Mouse (Mus musculus): ENCODE results near the gene Fubp1. TPM values are rescaled to one million over a fixed set of nuclear protein-coding genes. Genes with fewer than 3 reads are reported as not detected.

Fubp1 gene
- total and polyA plus RNA-seq, 2 experiments from 2014 or later: 130 to 139 TPM

DNA sequence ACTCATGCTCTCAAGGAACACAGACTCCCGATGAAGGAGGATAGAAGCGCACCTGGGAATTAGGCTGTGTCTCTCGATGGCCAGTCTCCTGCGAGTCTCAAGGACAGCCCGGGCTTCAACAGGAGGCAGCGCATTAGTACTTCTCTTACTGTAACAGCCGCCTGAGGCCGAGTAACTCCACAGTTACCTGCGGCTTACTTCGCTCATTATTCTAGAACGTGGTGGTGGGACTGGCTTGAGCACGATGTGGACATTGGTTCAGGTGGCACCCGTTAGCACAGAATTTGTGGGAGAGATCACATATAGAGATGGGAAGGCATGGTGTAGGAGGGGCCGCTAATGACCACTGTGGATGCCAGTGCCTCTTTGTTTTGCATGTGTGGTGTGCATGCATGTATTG is 57.9 kb downstream of the Fubp1 start:
- Histone ChIP-seq H3K4me2 (ENCODE audit: low read depth, low read length) (no peak overlapping the region), H3K27ac (no peak overlapping the region), H3K36me3 (ENCODE audit: insufficient read depth, low read length) (no peaks in the 10 kb centered on the region), H3K4me1 (ENCODE audit: insufficient read depth, low read length) (no peaks in the 10 kb centered on the region), H3K27me3 (ENCODE audit: insufficient read depth, low read length) (0 out of 2 replicates have a peak, but pooled peaks cover 6% of the 10 kb centered on the region), H3K9me3 (ENCODE audit: low read length) (no peaks in the 10 kb centered on the region), H3K9ac (replicated peaks; ENCODE audit: low read length) (no peak overlapping the region), H3K4me3 (ENCODE audit: low read length) (no peak overlapping the region)
- no peak for TF ChIP-seq CTCF (IDR thresholded peaks at IDR 0.05; ENCODE audit: low read depth)
- no peak for DNase-seq (ENCODE audit: low spot score)
- 93% methylated on average over 14 of the region's 14 CpGs for WGBS
- ATAC-seq: no peak

DNA sequence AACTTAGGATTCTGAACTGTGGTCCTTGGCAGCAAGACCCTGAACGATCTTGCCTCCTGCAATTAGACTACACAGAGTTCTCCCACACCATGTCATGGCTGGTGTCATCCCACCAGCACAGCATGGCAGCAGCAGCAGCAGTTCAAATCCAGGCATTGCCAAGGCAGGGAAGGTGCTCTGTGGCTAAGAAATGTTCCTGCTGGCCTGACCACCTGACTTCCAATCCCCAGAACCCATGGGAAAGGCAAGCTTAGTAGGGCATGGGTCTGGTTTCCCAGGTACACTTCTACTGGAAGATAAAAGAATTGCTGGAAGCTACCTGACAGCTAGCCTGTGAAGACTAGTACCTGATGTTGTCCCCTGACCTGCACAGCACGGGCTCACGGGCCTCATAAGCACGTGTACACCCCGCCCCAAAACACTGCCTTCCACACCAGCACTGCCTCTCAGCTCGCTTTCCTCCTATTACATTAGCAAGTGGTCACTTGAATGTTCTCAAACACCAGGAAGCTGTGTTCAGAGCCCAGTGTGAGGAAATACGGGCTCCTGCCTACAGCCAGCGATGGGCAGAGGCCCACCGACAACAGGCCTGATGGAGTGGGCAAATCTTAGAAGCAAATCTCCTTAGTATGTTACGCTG is 61.0 kb downstream of the Fubp1 start:
- no peak for ATAC-seq
- no peak overlapping the region for H3K4me3 ChIP-seq (ENCODE audit: low read length)
- no peak overlapping the region for H3K4me2 ChIP-seq (ENCODE audit: low read depth, low read length)
- no peak for TF ChIP-seq CTCF (IDR thresholded peaks at IDR 0.05; ENCODE audit: low read depth)
- no peaks in the 10 kb centered on the region for H3K4me1 ChIP-seq (ENCODE audit: insufficient read depth, low read length)
- H3K27ac ChIP-seq: no peak overlapping the region
- no peaks in the 10 kb centered on the region for H3K9me3 ChIP-seq (ENCODE audit: low read length)
- DNase-seq (ENCODE audit: low spot score): no peak
- peaks cover 3% of the 10 kb centered on the region for H3K36me3 ChIP-seq (ENCODE audit: insufficient read depth, low read length)
- H3K27me3 ChIP-seq (ENCODE audit: insufficient read depth, low read length): 0 out of 2 replicates have a peak, but pooled peaks cover 6% of the 10 kb centered on the region
- no peak overlapping the region for H3K9ac ChIP-seq (replicated peaks; ENCODE audit: low read length)
- WGBS: 89% methylated on average over 10 of the region's 10 CpGs

DNA sequence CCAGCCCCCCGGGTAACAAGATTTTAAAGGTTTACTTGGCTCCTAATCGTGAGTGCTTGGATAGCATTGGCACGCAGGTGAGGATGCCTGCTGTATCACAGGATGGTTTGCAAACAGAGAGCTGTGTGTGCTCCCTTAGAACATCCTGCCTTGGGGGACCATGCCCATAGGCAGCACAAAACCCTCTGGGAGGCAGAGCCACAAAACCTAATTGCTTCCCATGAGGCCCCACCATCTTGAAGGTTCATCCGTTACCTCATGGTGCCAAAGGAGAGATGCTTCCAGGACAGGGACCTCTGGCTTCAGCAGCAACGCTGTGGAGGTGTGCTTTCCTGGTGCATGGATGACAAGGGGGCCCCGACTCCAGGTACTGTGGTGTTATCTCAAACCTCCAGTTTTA is 61.7 kb downstream of the Fubp1 start:
- no peak for ATAC-seq

DNA sequence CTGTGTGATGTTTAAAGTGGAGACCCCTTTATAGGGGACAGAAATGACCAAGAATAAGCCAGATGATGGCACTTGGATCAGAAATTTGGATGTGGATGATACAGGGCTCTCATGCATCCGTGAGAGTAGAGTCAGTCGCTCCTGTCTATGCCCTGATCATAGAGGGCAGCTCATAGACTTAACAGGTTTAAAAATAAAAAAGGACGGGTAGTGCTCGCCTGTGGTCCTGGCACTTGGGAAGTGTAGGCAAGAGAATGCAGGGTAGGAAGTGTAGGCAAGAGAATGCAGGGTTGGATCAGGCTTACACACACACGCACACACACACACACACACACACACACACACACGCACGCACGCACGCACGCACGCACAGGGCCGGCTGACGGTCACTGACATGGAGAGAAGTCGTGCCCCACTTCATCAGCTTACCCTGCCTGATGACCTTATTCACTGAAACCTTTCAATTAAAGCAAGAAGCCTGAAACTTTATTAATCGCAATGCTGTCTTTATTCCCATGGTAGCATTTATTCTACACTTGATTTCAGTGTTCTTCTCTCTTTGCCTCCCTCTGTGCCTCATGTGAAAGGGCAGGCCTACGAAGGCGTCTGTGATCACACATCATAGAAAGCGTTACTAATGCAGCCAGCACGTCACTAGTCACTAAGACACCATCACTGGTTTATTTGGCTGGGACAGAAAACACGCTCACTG is 62.9 kb downstream of the Fubp1 start:
- TF ChIP-seq CTCF (IDR thresholded peaks at IDR 0.05; ENCODE audit: low read depth): no peak
- no peak for ATAC-seq
- H3K36me3 ChIP-seq (ENCODE audit: insufficient read depth, low read length): peaks cover 12% of the 10 kb centered on the region
- 67% methylated on average over 20 of the region's 20 CpGs for WGBS
- H3K4me3 ChIP-seq (ENCODE audit: low read length): no peak overlapping the region
- H3K4me2 ChIP-seq (ENCODE audit: low read depth, low read length): no peak overlapping the region
- no peaks in the 10 kb centered on the region for H3K9me3 ChIP-seq (ENCODE audit: low read length)
- no peaks in the 10 kb centered on the region for H3K4me1 ChIP-seq (ENCODE audit: insufficient read depth, low read length)
- DNase-seq (ENCODE audit: low spot score): no peak
- H3K27ac ChIP-seq: no peak overlapping the region
- no peak overlapping the region for H3K9ac ChIP-seq (replicated peaks; ENCODE audit: low read length)
- H3K27me3 ChIP-seq (ENCODE audit: insufficient read depth, low read length): no peaks in the 10 kb centered on the region

More for the DNA sequence above, 61.7 kb downstream of the Fubp1 start:
- DNase-seq (ENCODE audit: low spot score): no peak
- Histone ChIP-seq H3K27me3 (ENCODE audit: insufficient read depth, low read length) (0 out of 2 replicates have a peak, but pooled peaks cover 1% of the 10 kb centered on the region), H3K4me2 (ENCODE audit: low read depth, low read length) (no peak overlapping the region), H3K9me3 (ENCODE audit: low read length) (no peaks in the 10 kb centered on the region), H3K9ac (replicated peaks; ENCODE audit: low read length) (no peak overlapping the region), H3K36me3 (ENCODE audit: insufficient read depth, low read length) (peaks cover 10% of the 10 kb centered on the region), H3K4me3 (ENCODE audit: low read length) (no peak overlapping the region), H3K4me1 (ENCODE audit: insufficient read depth, low read length) (no peaks in the 10 kb centered on the region), H3K27ac (no peak overlapping the region)
- no peak for TF ChIP-seq CTCF (IDR thresholded peaks at IDR 0.05; ENCODE audit: low read depth)
- WGBS: 76% methylated on average over 6 of the region's 6 CpGs

DNA sequence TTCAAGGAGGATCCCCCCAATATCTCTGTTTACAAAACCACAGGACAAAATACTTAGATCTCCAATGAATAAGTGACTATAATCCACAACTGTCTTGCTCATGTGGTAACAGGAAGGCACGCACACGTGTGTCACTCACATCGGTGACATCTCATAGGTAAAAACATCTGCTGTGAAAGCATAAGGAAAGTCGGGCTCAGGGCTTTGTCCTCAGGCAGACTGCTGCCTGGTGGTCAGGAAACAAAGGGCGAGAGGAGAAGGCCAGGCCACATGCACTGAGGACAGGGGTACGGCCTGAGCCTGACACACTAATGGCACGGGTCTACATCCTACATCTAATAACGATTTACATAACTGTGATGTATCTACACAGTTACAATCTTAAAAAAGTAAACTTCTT is 64.8 kb downstream of the Fubp1 start:
- no peak for ATAC-seq
- Histone ChIP-seq H3K9me3 (ENCODE audit: low read length) (no peaks in the 10 kb centered on the region), H3K9ac (replicated peaks; ENCODE audit: low read length) (no peak overlapping the region), H3K4me2 (ENCODE audit: low read depth, low read length) (no peak overlapping the region), H3K27me3 (ENCODE audit: insufficient read depth, low read length) (no peaks in the 10 kb centered on the region), H3K27ac (no peak overlapping the region), H3K4me1 (ENCODE audit: insufficient read depth, low read length) (no peaks in the 10 kb centered on the region), H3K36me3 (ENCODE audit: insufficient read depth, low read length) (peaks cover 12% of the 10 kb centered on the region), H3K4me3 (ENCODE audit: low read length) (no peak overlapping the region)
- TF ChIP-seq CTCF (IDR thresholded peaks at IDR 0.05; ENCODE audit: low read depth): no peak
- no peak for DNase-seq (ENCODE audit: low spot score)
- 63% methylated on average over 8 of the region's 8 CpGs for WGBS

DNA sequence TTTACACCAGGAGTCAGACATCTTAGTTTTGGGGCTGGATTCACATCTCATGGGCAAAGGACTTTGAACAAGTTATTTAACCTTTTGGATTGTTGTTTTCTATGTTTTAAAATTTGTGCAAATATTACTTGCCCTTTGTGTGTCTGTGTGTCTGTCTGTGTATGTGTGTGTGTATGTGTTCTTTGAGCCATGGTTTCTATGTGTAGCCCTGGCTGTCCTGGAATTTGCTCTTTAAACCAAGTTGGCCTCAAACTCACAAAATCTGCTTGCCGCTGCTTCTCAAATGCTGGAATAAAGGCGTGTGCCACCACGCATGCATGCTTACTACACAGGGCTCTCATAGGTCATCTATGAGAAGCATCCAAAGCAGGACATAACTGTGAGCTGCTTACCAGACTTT is 66.7 kb downstream of the Fubp1 start:
- Histone ChIP-seq H3K36me3 (ENCODE audit: insufficient read depth, low read length) (peaks cover 21% of the 10 kb centered on the region), H3K9ac (replicated peaks; ENCODE audit: low read length) (no peak overlapping the region)
- TF ChIP-seq CTCF (IDR thresholded peaks at IDR 0.05; ENCODE audit: low read depth): no peak

DNA sequence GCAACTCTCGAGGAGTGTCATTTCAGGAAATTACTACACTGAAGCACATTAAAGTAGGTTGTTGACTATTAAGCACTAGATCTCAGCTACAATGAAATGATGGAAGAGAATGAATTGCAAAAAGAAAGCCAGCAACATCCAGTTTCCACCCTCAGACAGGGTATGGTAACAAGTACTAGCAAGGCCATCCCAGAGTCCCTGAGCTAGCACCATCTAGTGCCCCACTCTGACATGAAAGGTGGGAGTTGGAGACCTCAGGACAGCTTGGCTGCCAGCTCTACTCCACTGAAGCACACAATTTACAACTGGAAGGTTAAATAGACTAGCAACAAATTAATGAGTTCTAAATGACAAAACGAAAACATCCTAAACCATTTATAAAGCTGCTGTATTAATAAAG is 67.7 kb downstream of the Fubp1 start:
- Histone ChIP-seq H3K4me1 (ENCODE audit: insufficient read depth, low read length) (no peaks in the 10 kb centered on the region), H3K9me3 (ENCODE audit: low read length) (no peaks in the 10 kb centered on the region), H3K4me3 (ENCODE audit: low read length) (no peak overlapping the region), H3K27me3 (ENCODE audit: insufficient read depth, low read length) (no peaks in the 10 kb centered on the region), H3K9ac (replicated peaks; ENCODE audit: low read length) (no peak overlapping the region), H3K4me2 (ENCODE audit: low read depth, low read length) (no peak overlapping the region), H3K27ac (no peak overlapping the region), H3K36me3 (ENCODE audit: insufficient read depth, low read length) (peaks cover 31% of the 10 kb centered on the region)
- DNase-seq (ENCODE audit: low spot score) (no peak), ATAC-seq (no peak)
- 98% methylated on average over 2 of the region's 2 CpGs for WGBS
- TF ChIP-seq CTCF (IDR thresholded peaks at IDR 0.05; ENCODE audit: low read depth): no peak

More for the DNA sequence above, 66.7 kb downstream of the Fubp1 start:
- Histone ChIP-seq H3K4me3 (ENCODE audit: low read length) (no peak overlapping the region), H3K27me3 (ENCODE audit: insufficient read depth, low read length) (no peaks in the 10 kb centered on the region), H3K9me3 (ENCODE audit: low read length) (no peaks in the 10 kb centered on the region), H3K27ac (no peak overlapping the region), H3K4me1 (ENCODE audit: insufficient read depth, low read length) (no peaks in the 10 kb centered on the region), H3K4me2 (ENCODE audit: low read depth, low read length) (no peak overlapping the region)
- ATAC-seq (no peak), DNase-seq (ENCODE audit: low spot score) (no peak)
- WGBS: 96% methylated on average over 3 of the region's 3 CpGs

All from hindbrain, postnatal 0 days (tissue).